Mouse (Mus musculus) heart, embryonic 10.5 days (tissue): ENCODE results near the gene Capn12. TPM values are rescaled to one million over a fixed set of nuclear protein-coding genes. Genes with fewer than 3 reads are reported as not detected.

Experiments
- DNase-seq: peaks from one replicate; pipeline ENCODE4 v3.0.0-alpha.2; 2017; ENCODE audit warnings: low spot score
- H3K27ac ChIP-seq: fragments of 300-500 bp; sonication (generic); 2 replicates; pipeline ENCODE4 v1.5.1; 2016; ENCODE audit warnings: mild to moderate bottlenecking
- H3K27me3 ChIP-seq: fragments of 300-500 bp; sonication (generic); 2 replicates; pipeline ENCODE4 v1.6.1; 2016; ENCODE audit warnings: mild to moderate bottlenecking; ENCODE audit not compliant: poor library complexity, insufficient read depth, severe bottlenecking
- H3K36me3 ChIP-seq: fragments of 300-500 bp; sonication (generic); 2 replicates; pipeline ENCODE4 v1.6.1; 2016; ENCODE audit warnings: mild to moderate bottlenecking, moderate library complexity
- H3K4me1 ChIP-seq: fragments of 300-500 bp; sonication (generic); 2 replicates; pipeline ENCODE4 v1.6.1; 2016; ENCODE audit warnings: mild to moderate bottlenecking
- H3K4me3 ChIP-seq: fragments of 300-500 bp; sonication (generic); 2 replicates; pipeline ENCODE4 v1.5.1; 2016; ENCODE audit warnings: mild to moderate bottlenecking, moderate library complexity
- H3K9me3 ChIP-seq: fragments of 300-500 bp; sonication (generic); 2 replicates; pipeline ENCODE4 v1.6.1; 2016; ENCODE audit warnings: mild to moderate bottlenecking, moderate library complexity
- WGBS: fragments of 180-500 bp; shearing (Covaris S2); methylation state at CpG from one replicate; pipeline ENCODE4 v1.1.7; 2016; 5-methylcytosine and 5-hydroxymethylcytosine counted together
- polyA plus RNA-seq: library from polyadenylated mRNA; unstranded; fragments of >200 nt; fragmentation: Nextera tagmentation; extraction: Ambion mirVana; gene quantifications from 2 replicates; pipeline ENCODE4 v1.2.1, GENCODE M21; 2016

Gene Capn12
- polyA plus RNA-seq, 1 experiment from 2014 or later = 0.20 TPM

- Histone ChIP-seq H3K27me3 (no peaks in the 10 kb centered on the region), H3K4me3 (no peak overlapping the region), H3K9me3 (no peaks in the 10 kb centered on the region), H3K27ac (peak overlapping the region; percentile 88), H3K4me1 (peaks cover 82% of the 10 kb centered on the region), H3K36me3 (peaks cover 6% of the 10 kb centered on the region)
- no peak for DNase-seq
- 40% methylated on average over 2 of the region's 2 CpGs for WGBS
These were observed 45.0 kb downstream of the Capn12 start for GRCm38 (mm10) chr7:28926172-28926571.

- H3K36me3 ChIP-seq = peaks cover 12% of the 10 kb centered on the region
- H3K4me3 ChIP-seq = no peak overlapping the region
- no peaks in the 10 kb centered on the region for H3K9me3 ChIP-seq
- WGBS = 63% methylated on average over 3 of the region's 3 CpGs
- DNase-seq = no peak
- peaks cover 75% of the 10 kb centered on the region for H3K4me1 ChIP-seq
- no peaks in the 10 kb centered on the region for H3K27me3 ChIP-seq
- H3K27ac ChIP-seq = peak overlapping the region; percentile 72; the same call in 1 of the 2 replicates
These were observed 48.2 kb downstream of the Capn12 start for GRCm38 (mm10) chr7:28929381-28929780.

GRCm38 (mm10) chr7:28930320-28931031 lies 49.3 kb downstream of the Capn12 start:
- WGBS = 61% methylated on average over 5 of the region's 5 CpGs
- Histone ChIP-seq H3K36me3 (peaks cover 19% of the 10 kb centered on the region), H3K4me3 (no peak overlapping the region), H3K27me3 (no peaks in the 10 kb centered on the region), H3K27ac (peak overlapping the region; percentile 72), H3K9me3 (no peaks in the 10 kb centered on the region), H3K4me1 (peaks cover 75% of the 10 kb centered on the region)
- no peak for DNase-seq

- WGBS = 88% methylated on average over 7 of the region's 7 CpGs
- Histone ChIP-seq H3K36me3 (peaks cover 22% of the 10 kb centered on the region), H3K4me3 (no peak overlapping the region), H3K9me3 (no peaks in the 10 kb centered on the region), H3K4me1 (peaks cover 75% of the 10 kb centered on the region), H3K27ac (peak overlapping the region; percentile 72), H3K27me3 (no peaks in the 10 kb centered on the region)
- DNase-seq = no peak
These were observed 49.9 kb downstream of the Capn12 start for GRCm38 (mm10) chr7:28931032-28931694.

GRCm38 (mm10) chr7:28931695-28932039 lies 50.4 kb downstream of the Capn12 start:
- H3K27ac ChIP-seq = peak overlapping the region; percentile 72
- peaks cover 75% of the 10 kb centered on the region for H3K4me1 ChIP-seq
- DNase-seq = no peak
- peaks cover 22% of the 10 kb centered on the region for H3K36me3 ChIP-seq
- H3K9me3 ChIP-seq = no peaks in the 10 kb centered on the region
- H3K27me3 ChIP-seq = no peaks in the 10 kb centered on the region
- 76% methylated on average over 4 of the region's 4 CpGs for WGBS
- no peak overlapping the region for H3K4me3 ChIP-seq

GRCm38 (mm10) chr7:28932421-28933041 lies 51.3 kb downstream of the Capn12 start:
- H3K27ac ChIP-seq = peak overlapping the region; percentile 72
- peaks cover 81% of the 10 kb centered on the region for H3K4me1 ChIP-seq
- 57% methylated on average over 6 of the region's 6 CpGs for WGBS
- no peak overlapping the region for H3K4me3 ChIP-seq
- DNase-seq = no peak
- H3K9me3 ChIP-seq = no peaks in the 10 kb centered on the region
- peaks cover 23% of the 10 kb centered on the region for H3K36me3 ChIP-seq
- H3K27me3 ChIP-seq = no peaks in the 10 kb centered on the region

GRCm38 (mm10) chr7:28933825-28934224 lies 52.6 kb downstream of the Capn12 start:
- Histone ChIP-seq H3K9me3 (no peaks in the 10 kb centered on the region), H3K4me3 (no peak overlapping the region), H3K4me1 (peaks cover 91% of the 10 kb centered on the region), H3K27ac (peak overlapping the region; percentile 31; the same call in 1 of the 2 replicates), H3K27me3 (no peaks in the 10 kb centered on the region), H3K36me3 (peaks cover 22% of the 10 kb centered on the region)
- WGBS = 83% methylated on average over 2 of the region's 2 CpGs
- no peak for DNase-seq

- no peak overlapping the region for H3K4me3 ChIP-seq
- DNase-seq = no peak
- H3K9me3 ChIP-seq = no peaks in the 10 kb centered on the region
- WGBS = 63% methylated on average over 4 of the region's 4 CpGs
- no peaks in the 10 kb centered on the region for H3K27me3 ChIP-seq
- peaks cover 91% of the 10 kb centered on the region for H3K4me1 ChIP-seq
- H3K27ac ChIP-seq = peak overlapping the region; percentile 94
- H3K36me3 ChIP-seq = peaks cover 27% of the 10 kb centered on the region
These were observed 55.6 kb downstream of the Capn12 start for GRCm38 (mm10) chr7:28936787-28937186.

GRCm38 (mm10) chr7:28938654-28939053 lies 57.4 kb downstream of the Capn12 start:
- H3K27me3 ChIP-seq = no peaks in the 10 kb centered on the region
- H3K9me3 ChIP-seq = no peaks in the 10 kb centered on the region
- H3K27ac ChIP-seq = peak overlapping the region; percentile 94
- WGBS = 70% methylated on average over 4 of the region's 4 CpGs
- H3K36me3 ChIP-seq = peaks cover 38% of the 10 kb centered on the region
- H3K4me3 ChIP-seq = no peak overlapping the region; the same call in 1 of the 2 replicates
- DNase-seq = no peak
- H3K4me1 ChIP-seq = peaks cover 94% of the 10 kb centered on the region

GRCm38 (mm10) chr7:28939418-28940183 lies 58.4 kb downstream of the Capn12 start:
- H3K36me3 ChIP-seq = peaks cover 30% of the 10 kb centered on the region; the same call in 1 of the 2 replicates
- H3K4me3 ChIP-seq = no peak overlapping the region; the same call in 1 of the 2 replicates
- H3K4me1 ChIP-seq = peaks cover 95% of the 10 kb centered on the region
- no peaks in the 10 kb centered on the region for H3K9me3 ChIP-seq
- peak overlapping the region; percentile 94 for H3K27ac ChIP-seq
- H3K27me3 ChIP-seq = no peaks in the 10 kb centered on the region
- DNase-seq = no peak
- WGBS = 52% methylated on average over 7 of the region's 7 CpGs

- H3K27me3 ChIP-seq = no peaks in the 10 kb centered on the region
- H3K27ac ChIP-seq = peak overlapping the region; percentile 94
- no peak overlapping the region for H3K4me3 ChIP-seq
- H3K4me1 ChIP-seq = peaks cover 94% of the 10 kb centered on the region
- WGBS = 49% methylated on average over 4 of the region's 4 CpGs
- H3K36me3 ChIP-seq = peaks cover 22% of the 10 kb centered on the region; the same call in 1 of the 2 replicates
- no peak for DNase-seq
- H3K9me3 ChIP-seq = no peaks in the 10 kb centered on the region
These were observed 59.9 kb downstream of the Capn12 start for GRCm38 (mm10) chr7:28941129-28941528.

GRCm38 (mm10) chr7:28941542-28941941 lies 60.3 kb downstream of the Capn12 start:
- H3K4me3 ChIP-seq = no peak overlapping the region
- 55% methylated on average over 4 of the region's 4 CpGs for WGBS

More at GRCm38 (mm10) chr7:28941542-28941941, 60.3 kb downstream of the Capn12 start:
- H3K27me3 ChIP-seq = no peaks in the 10 kb centered on the region
- H3K4me1 ChIP-seq = peaks cover 94% of the 10 kb centered on the region
- H3K9me3 ChIP-seq = no peaks in the 10 kb centered on the region
- H3K27ac ChIP-seq = peak overlapping the region; percentile 94
- no peak for DNase-seq
- peaks cover 21% of the 10 kb centered on the region; the same call in 1 of the 2 replicates for H3K36me3 ChIP-seq
